Mouse (Mus musculus) layer of hippocampus, postnatal 36 days (tissue): Measurements from ENCODE around the gene Bcl6b. TPM values are rescaled to one million over a fixed set of nuclear protein-coding genes. Genes with fewer than 3 reads are reported as not detected.
A peak's percentile ranks its signal among the peaks of the same experiment; 100 is the strongest.

ENCODE experiments used
- DNase-seq, 2 experiments: peaks; one replicate each; pipeline ENCODE4 v3.0.0; 2022
- total RNA-seq, 2 experiments: library from RNA; stranded (reverse); gene quantifications; 2 replicates each; pipeline ENCODE4 v1.2.3; 2021

Bcl6b gene
- total RNA-seq = 1 to 10 TPM; 1.1 to 1.3 TPM

DNA sequence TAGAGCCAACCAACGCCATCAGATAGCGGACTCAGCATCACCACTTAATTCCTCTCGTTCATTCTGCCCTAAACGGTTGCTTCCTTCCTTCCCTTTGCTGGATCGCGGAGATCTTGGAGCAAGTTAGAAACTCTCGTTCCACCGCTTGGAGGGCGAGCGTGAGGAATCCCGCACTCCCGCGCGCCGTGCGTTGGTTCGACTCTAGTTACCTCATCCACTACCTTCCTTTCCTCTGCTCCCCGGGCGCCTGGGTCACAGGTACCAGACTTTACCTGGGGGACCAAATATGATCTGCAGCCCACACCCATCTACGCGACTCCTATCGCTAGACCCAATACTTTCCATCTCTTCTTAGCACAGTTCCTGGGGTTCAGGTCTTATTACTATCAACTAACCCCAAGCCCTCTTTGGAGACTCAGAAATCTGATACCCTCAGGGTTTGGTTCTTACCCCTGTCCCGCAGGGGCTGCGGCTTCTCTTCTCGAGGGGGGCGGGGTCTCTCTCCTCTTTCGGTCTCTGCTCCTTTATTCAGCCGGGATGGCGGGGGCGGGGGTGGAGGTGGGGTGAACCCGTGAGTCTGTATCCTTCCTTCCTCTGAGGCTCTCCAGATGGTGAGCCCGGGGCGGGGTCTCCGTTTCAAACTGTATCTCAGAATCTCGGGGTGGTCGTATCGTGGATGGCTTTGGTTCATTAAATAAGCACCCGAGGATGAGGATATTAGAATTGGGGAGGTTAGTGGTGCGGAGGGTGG is at the start of gene Bcl6b:
Gene Bcl6b, minus strand, starts transcription at position 539 of the 751 bp plus-strand sequence.
- DNase-seq = no peak

DNA sequence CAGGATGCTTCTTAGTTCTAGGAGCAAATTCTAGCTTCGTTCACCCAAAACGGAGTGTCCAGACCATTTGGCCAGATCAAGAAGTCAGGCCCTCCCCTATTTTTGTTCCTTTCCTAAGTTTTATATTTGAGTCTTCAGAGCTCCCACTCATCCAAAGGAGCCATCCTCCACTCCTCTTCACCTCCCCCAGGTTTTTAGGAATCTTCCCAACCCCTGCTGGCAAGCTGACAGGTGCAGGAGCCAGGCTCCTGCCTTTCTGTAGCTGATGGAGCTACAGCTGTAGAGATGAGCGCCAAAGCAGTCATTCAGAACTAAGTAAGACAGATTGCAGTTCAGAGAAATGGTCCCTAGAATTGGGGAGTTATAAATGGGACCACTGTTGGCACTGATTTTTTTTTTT is 49.4 kb upstream of the Bcl6b start:
- no peak for DNase-seq

DNA sequence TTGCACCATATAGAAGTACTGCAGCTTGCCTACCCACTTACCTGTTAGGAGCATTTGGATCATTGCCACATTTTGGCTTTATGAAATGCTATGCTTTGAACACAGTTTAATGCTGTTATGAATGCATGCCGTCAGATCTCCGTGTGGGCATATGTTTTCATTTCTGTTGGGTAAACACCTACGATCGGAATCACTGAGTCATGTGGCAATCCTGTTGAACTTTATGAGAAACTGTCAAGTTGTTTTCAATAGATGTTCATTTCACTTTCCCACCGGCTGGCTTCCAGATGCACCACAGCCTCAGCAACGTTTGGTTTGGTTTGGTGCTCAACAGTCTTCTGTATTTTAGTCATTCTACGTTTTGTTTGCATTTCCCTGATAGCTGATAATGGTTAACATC is 42.0 kb upstream of the Bcl6b start:
- no peak for DNase-seq

DNA sequence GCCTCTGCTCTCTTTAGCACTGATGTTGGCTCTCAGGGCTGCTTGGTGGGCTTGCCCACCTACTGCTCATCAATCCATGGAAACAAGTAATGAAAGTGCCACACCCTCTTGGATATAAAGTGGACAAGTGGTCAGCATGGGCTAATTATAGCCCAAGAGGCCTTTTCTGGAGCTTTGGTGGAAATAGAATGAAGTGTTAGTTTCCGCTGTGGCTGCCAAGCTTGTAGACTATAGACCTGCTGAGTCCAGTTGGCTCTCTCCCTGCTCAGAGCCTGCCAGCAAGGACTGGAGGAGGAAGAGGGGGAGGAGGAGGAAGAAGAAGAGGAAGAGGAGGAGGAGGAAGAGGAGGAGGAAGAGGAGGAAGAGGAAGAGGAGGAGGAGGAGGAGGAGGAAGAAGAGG is 36.8 kb upstream of the Bcl6b start:
- no peak for DNase-seq

DNA sequence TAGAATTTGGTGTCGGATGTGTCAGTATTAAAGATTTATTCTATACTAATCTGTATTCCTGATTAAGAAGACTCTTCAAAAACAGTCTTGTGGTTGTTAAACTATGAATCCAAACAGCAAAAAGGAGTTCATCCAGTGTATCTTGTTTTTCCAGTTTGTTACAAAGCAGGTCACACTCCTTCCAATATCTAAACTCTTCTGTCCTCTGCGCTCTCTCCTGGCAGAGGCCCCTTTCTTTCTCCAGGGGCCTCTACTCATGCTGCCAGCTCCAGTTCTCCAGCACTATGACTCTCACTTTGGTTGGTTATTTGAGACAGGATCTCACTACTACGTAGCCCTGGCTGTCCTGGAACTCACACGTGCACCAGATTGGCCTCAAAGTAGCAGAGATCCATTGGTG is 36.2 kb upstream of the Bcl6b start:
- no peak for DNase-seq

DNA sequence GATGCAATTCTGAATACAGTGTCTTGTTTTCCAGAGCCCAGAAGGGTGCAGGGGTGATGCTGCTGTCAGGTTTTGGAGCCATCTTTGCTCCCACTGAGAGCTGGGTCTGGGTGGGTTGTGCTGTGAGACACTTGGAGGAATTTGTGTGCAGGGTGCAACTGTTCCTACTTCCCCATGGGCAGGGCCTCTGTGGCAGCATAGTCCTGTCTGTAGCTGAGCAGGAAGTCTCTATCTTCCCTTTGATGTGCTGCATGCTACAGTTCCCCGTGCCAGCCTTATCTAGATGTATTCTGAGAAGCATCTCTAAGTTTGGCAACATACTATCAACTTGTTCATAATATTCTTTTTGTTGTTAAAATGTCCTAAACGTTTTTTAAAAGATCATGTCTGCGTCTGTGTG is 35.7 kb upstream of the Bcl6b start:
- no peak for DNase-seq

DNA sequence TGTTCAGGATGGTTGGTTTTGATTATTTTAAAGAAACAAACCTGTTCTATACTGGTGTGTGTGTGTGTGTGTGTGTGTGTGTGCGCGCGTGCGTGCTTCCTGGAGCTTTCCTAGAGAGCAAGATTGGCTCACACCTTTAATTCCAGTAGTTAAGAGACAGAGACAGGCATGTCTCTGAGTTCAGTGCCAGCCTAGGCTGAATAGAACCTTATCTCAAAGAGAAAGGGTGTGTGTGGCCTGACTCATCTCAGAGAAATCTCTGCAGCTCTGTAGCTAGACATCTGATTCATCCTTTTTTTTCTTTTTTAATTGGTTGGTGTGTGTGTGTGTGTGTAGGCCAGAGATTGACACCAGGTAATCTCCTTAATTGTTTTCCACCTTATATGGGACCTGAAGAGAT is 29.4 kb upstream of the Bcl6b start:
- no peak for DNase-seq

DNA sequence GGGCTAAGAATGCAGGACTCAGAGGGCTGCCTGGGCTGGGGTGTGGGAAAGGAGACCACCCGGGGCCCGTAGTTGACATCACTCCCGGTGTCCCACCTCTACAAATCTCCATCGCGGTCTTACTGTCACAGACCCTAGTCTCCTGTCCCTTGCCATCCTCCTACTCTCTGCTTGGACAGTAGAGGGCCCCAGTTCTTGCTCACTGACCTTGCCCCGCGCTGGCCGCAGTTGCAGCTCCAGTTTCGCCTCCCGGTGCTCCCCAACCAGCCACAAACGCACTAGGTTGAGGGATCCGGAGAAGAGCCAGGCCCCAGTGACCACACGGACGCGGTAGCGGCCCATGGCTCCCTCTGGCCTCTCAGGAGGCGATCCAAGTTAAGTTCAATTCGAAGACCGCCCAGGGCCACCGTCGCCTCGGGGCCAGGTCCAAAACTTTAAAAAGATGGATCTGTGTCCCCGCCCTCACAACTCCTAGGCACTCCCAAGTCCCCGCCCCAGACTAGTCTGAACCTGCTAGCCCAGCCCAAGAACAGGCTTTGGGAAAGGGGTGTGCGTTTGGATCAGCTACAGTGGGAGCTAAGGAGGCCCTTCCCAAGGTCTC is 25.4 kb upstream of the Bcl6b start, which contains the start of gene Alox12:
Gene Alox12, minus strand, starts transcription at position 423 of the 601 bp plus-strand sequence.
- DNase-seq = no peak

DNA sequence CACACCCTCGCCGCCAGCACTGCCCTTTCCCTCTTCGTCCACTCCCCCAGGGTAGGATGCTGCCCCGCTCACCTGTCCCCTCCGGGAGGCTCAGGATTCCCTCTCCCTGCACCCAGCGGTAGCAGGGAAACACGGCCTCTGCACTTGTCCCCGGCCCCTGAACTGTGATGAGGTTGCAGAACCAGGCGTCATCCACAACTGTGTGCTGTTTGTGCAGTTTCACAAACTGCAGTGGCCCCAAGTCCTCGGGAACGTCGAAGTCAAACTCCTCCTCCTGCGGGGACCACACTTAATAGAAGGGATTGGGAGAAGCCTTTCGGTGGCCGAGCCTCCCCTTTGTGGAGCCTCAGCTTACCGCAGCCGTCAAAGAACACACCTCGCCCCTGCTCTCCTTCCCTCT is 24.7 kb upstream of the Bcl6b start:
- DNase-seq = no peak

DNA sequence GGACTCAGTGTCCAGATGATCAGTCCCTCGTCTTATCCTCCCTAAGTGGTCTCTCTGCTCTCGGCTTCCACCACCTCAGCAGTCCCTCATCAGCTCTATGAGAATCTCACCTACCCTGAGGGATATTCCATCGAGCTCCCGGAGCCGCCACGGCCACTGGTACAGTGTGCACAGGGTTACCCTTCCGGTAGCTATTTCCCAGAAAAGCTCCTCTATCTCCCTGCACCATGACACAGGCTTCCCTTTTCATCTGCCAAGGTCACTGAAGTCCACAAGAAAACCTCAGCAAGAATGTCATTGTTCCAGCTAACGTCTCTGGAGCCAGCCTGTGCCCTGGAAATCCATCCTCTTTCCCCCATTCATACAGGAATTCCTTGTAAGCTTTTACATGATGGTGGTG is 22.3 kb upstream of the Bcl6b start:
- DNase-seq = no peak

DNA sequence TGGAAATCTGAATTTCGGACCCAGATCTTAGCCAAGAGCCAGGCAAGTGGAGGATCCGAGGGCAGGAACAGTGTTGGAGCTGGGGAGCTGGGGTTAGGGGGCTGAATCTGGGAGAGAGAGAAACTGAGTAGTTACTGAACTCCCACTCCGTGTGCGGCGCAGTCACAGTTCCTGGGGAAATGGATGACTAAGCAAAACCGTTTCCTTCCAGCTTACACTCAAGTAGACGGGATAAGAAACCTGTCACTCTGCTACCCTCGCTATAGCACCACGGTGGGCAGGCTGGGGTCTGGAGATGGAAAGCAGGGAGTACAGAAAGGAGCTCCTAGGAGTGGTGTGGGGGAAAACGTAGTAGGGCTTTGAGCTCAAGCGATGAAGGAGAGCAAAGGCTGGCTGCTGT is 20.6 kb upstream of the Bcl6b start:
- no peak for DNase-seq

DNA sequence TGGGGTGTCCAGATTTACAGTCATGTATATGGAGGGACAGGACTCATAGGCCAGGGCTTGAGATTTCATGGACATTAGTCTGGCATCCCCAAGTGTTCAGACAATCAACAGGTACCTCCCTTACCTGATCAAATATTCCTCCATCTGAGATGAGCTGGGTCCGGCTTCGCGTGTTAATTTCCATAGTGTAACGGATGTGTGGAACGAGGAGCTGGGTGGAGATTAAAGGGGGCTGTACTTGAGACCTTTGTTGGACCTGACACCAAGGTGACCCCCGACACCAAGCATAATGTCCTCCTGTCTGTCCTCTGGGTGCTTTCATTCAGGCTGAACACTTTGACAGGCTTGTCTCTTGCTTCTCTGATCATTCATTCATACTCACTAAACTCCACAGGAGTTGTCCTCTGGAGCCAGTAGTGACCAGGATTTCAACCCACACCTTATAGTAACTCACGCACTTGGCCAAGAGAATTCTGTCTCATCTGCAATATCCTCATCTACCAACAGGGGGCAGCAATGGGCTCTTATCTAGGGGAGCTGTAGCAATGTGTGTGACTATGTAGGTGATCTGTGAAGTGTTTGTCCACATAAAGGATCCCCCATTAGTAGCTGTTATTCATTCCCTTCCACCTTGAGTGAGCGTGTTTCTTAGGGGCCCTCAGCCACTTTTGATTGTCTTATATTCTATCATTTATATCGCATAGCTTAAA is 17.7 kb upstream of the Bcl6b start:
- peak in 1 of 2 experiments; percentile 57 for DNase-seq

DNA sequence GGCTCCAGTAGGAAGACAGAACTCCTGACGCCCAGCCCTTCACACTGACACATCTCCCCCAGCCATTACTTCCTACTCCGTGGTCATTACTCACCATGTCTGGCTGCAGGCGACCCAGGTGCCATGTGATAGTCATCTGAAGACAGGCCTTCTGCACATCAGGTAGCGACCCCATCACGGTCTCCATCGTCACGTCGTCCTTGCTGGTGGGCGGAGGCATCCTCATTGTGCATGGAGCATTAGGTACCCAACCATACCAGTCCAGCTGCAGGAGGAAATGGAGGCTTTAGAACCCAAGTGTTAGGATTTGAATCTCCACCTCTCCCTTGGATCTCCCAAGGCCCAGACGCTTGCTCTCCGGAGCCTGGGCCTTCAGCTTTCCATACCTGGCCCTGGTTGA is 13.0 kb upstream of the Bcl6b start:
- no peak for DNase-seq

DNA sequence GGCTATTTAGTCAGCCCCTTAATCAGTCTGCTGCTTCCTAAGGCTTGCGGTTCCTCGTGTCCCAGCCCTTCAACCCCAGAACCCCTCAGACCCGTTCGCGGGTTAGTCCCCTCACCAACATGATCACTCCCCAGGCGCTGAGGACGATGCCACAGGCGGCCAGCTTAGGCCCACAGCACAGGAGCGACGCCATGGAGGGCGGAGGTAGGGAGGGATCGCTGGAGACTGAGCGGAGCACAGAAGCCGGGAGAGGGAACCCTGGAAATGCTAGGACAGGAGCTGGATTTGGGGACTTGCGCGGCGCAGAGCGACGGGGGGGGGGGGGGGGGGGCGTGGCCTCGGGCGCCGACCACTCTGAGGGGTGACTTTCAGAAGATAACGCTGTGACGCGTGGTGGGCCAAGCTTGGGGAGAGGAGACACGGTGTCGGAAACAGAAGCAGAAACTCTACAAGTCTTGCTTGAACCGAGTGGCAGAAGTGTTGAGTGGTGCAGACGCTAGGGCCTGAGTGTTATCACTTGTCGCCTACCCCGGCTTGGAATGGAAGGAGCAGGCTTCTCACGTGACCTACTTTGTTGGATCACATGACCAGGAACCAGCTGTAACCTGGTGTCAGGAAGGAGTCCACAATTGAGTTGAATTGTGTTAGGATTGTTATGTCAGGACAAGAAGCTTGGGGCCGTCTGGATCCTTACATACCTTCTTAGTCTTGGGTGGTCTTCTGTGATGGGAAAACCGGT is 10.1 kb upstream of the Bcl6b start, which contains the start of the genes Gm21988 and Rnasek:
Gene Gm21988, minus strand, starts transcription at position 290 of the 739 bp plus-strand sequence.
Gene Rnasek, minus strand, starts transcription at position 302 of the 739 bp plus-strand sequence.
- DNase-seq = peak; percentile 83

DNA sequence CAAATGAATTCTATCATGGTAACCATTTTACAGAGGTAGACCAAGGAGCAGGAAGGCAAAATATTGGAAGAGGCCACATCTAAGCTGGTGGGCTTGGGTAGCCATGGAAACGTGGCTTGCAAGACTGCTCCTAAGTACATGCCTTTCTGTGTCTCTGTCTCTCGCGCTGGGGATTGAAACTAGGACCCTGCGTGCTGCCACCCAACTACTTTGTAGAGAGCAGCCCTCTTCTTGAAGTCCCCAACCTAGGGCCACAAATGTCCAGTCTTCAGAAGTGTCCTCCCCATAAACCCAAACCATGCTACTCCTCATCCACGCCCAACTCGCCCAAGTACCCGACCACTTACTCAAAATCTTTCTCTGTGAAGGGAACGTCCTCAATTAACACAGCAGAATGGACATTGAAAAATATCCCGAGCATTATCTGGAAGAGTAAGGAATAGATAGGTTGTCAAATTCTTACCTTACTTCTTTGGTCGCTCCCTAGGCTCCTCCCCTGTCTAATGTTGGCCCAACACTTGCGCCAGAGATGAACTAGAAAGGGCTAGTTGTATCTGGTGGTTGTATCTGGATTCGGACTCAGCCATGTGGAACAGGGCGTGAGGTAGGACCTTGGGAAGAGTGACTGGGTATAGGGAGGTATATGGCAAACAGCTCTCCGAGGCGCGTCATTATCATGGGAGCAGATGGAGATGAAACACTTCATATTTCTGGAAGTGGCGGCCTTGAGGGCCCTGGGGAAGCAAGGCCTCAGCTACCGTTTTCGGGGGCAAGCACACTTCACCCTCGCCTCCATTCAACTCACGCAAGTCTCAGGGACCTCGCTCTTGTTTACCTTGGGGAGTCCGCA is 9.2 kb upstream of the Bcl6b start:
- DNase-seq = no peak

DNA sequence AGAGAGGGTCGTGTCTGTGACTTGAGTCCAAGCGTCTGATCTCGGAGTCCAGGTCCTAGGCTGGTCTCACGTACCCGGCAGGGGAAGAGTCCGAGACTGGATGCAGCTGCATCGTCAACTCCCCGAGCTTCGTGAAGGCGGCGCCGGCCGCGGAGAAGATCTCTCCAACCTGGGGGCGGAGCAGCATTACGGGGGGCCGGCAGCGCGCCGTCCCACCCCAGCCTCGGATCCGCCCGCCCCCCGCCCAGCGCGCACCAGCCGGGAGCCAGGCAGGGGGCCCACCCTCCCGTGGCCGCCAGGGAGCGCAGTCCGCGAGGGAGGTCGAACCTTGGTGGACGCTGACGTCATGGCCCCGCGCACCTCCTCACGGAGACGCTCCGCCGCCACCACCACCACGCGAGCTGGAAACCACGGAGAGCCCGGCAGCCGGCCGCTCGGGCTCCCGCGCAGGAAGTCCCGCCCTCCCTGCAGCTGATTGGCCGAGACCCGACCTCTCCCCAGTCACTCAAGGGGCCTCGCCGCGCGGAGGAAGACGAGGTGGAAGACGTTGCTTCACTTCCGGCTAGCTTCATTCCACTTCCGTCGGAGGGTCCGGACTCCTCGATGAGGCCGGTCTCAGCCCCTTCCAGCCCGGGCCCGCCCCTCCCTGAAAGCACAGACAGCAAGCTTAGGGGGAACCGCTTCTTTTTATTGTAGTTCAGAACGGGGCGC is 8.0 kb upstream of the Bcl6b start, which contains the start of gene 0610010K14Rik:
Gene 0610010K14Rik, minus strand, starts transcription at position 458 of the 711 bp plus-strand sequence.
- peak; percentile 98 for DNase-seq

DNA sequence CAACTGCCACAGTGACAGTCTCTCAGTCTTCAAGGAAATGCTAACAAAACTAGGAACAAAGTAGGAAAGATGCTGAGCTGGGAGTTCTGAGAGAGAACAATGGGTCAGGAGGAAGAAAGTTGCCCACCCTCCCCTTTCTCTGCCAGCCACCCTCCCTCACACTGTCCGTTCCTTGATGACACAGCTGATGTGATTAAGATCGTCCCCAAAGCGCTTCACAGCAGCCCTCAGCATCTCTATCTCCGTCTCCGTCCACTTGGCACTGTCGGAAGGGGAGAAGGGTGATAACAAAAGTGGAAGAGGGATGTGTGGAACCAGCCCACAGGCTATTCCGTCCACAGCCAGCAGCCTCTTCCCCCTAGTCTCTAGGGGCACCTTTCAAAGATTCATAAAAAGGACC is 7.1 kb upstream of the Bcl6b start:
- no peak for DNase-seq

DNA sequence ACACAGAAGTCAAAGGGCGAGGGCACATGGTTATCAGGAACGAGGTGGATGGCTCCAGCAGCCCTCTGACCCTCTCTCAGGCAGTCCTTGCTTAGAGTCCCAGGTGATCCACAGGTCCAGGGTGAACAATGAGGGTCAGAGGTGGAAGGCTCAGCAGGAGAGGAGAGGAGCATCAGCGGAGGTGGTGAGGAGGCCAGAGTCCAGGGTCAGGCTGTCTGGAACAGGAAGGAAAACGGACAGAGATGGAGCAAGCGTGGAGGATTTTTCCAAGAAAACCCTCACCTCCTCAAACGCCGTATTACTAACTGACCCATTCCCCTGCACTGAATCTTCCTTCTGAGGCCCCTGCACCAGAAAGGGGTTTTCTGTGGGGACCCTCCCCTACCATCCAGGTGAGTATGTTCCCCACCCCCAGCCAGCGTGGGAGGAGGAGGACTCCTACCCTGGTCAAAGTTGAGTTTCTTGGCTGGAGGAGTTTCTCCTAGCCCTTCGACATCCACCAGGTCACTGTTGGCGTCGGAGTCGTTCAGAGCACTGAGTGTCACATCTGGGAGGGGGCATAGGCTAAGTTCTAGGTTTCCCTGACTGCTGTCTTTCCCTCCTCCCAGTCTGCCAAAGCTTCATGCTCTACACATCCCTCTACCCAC is 5.8 kb upstream of the Bcl6b start:
- no peak for DNase-seq

DNA sequence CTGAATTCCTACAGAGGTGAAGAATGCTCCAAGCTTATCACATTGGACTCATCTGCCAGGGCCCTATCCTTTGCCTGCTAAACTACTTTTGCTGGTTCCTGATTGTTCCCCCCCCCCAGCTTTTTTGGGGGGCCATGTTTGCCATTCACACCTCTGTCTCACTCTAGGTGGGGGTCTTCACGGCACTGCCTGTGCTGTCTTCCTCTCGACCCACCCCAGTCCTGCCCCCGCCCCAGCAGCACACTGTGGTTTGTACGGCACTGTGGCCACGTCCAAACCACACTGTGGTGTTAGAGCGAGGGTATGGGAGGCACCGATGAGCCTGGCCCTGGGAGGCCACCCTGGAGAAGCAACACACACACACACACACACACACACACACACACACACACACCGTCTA is 4.9 kb upstream of the Bcl6b start:
- no peak for DNase-seq

DNA sequence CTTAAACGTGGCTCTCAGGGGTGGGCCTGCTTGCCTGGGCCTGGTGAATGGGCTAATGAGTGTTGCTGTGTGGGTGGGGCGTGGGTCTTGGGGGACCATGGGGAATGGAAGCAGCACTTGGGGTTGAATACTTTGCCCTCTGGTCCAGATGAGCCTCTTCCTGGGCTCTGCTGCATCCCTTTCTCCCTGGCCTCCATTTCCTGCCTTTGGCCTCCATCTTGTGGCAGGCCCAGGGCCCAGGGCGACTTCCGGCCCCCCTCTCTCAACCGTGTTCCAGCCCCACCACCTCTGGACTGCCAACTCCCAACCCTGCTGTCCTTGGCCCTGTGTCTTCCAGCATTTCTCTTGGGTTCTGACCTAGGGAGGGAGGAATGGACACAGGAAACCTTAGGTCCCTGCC is 4.4 kb upstream of the Bcl6b start:
- DNase-seq = no peak
